Comparison of ENCODE assay signal across 18 mouse cellular contexts in the genomic region with DNA sequence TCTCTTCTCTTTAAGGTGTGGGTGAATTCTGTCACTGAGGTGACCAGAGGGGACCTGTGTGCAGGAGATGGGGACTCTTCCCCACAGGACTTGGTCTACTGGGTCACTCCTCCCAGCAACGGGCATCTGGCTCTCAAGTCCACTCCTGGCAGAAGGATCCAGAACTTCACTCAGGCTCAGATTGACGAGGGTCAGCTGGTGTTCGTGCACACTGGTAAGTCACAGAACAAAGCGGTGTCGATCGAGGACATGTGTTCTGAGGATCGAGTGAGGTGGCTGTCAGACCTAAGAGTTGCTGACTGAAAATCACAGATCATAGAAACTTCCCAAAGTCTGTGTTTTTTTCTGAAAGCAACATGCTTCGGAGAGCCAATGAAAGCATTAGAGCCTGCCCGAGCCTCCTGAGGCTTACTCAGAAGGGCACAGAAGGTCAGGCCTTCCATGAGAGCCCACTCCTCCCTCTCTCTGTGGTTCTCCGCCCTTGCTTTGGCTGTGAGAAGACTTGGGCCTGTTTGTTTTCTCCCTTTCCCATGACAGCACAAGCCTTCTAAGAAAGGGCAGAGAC. TPM values are rescaled to one million over a fixed set of nuclear protein-coding genes. Genes with fewer than 3 reads are reported as not detected.
"Had no signal": no experiment of that assay in that cellular context is flagged by ENCODE, and none has a peak within 500 bp of the region (broad histone marks: within the 10 kb centered on the region; RNA-seq: fewer than 3 reads in every experiment).

No protein-coding gene starts in this region.

- ATAC-seq: intestine, embryonic 16.5 days; liver, embryonic 12.5 days; midbrain, embryonic 15.5 days had no signal

- H3K36me3 ChIP-seq: limb, embryonic 15.5 days; liver, embryonic 12.5 days; midbrain, embryonic 15.5 days; neural tube, embryonic 12.5 days; stomach, embryonic 15.5 days had no signal

- H3K9ac ChIP-seq: limb, embryonic 15.5 days; liver, embryonic 12.5 days; midbrain, embryonic 15.5 days; neural tube, embryonic 12.5 days; stomach, embryonic 15.5 days had no signal

- DNase-seq: kidney, adult 2 months; kidney, postnatal 25 days; layer of hippocampus, postnatal 36 days; retina, postnatal 1 day; right cerebral cortex, postnatal 4 days; thymus, adult 2 months; thymus, postnatal 25 days had no signal

- H3K4me3 ChIP-seq: limb, embryonic 15.5 days; liver, embryonic 12.5 days; megakaryocyte, embryonic 14.5 days; midbrain, embryonic 15.5 days; neural tube, embryonic 12.5 days; stomach, embryonic 15.5 days had no signal

- H3K4me2 ChIP-seq: limb, embryonic 15.5 days; liver, embryonic 12.5 days; midbrain, embryonic 11.5 days; midbrain, embryonic 15.5 days; neural tube, embryonic 12.5 days; stomach, embryonic 15.5 days had no signal

- H3K27ac ChIP-seq: limb, embryonic 15.5 days; liver, embryonic 12.5 days; macrophage; midbrain, embryonic 15.5 days; neural tube, embryonic 12.5 days; stomach, embryonic 15.5 days had no signal

- H3K9me3 ChIP-seq: limb, embryonic 15.5 days; liver, embryonic 12.5 days; midbrain, embryonic 15.5 days; neural tube, embryonic 12.5 days; stomach, embryonic 15.5 days had no signal

- H3K4me1 ChIP-seq: liver, embryonic 12.5 days; midbrain, embryonic 15.5 days; neural tube, embryonic 12.5 days; stomach, embryonic 15.5 days had no signal

- H3K27me3 ChIP-seq: limb, embryonic 15.5 days; liver, embryonic 12.5 days; midbrain, embryonic 15.5 days; neural tube, embryonic 12.5 days; stomach, embryonic 15.5 days had no signal

RNA-seq across cellular contexts. Expression of a gene that starts 49.5 kb away (rescaled TPM):
- total RNA-seq: monocyte, adult 5-6 weeks; neutrophil, adult 5-6 weeks had no signal
- polyA plus RNA-seq: macrophage had no signal
